Mouse (Mus musculus) lung, adult 2 months (tissue): ENCODE data around the gene Fes.

ENCODE experiments used
- CTCF ChIP-seq: fragments of 200-500 bp; IDR thresholded peaks from 2 replicates; pipeline ENCODE4 v1.5.1; 2011; ENCODE audit warnings: mild to moderate bottlenecking, low read length, control low read depth; ENCODE audit not compliant: insufficient read depth
- POLR2A ChIP-seq: fragments of 200-500 bp; IDR thresholded peaks from 2 replicates; pipeline ENCODE4 v1.6.1; 2011; ENCODE audit warnings: low read depth, mild to moderate bottlenecking, control low read depth, low read length, borderline replicate concordance; ENCODE audit errors: extremely low read depth

DNA sequence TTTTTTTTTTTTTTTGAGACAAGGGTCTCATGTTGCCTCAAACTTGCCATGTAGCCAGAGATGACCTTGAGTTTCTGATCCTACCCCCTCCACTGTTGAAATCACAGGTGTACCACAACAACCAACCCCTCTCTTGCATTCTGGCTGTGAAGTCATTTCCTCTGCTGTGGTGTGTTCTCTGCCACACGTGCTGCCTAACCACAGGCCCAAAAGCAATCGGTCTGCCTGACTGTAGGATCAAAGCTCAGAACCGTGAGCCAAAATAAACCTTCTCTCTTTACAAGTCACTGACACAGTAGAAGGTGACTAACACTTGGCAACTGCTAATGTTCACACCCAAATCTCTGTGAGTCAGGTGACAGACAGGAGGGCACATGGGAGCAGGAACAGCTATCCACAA, 27.3 kb downstream of the Fes start:
- no peak for TF ChIP-seq POLR2A
- TF ChIP-seq CTCF, result no peak
